Mouse (Mus musculus) MEL (cell line): ENCODE results near the gene Cfap43.

Experiments used
- CTCF ChIP-seq, 3 experiments: IDR thresholded peaks in 2 of 3; conservative IDR thresholded peaks in 1 of 3; 2 replicates each; pipeline ENCODE4 v1.5.1; 2011 to 2012; ENCODE audit warnings: low read length in 3 of 3, low read depth in 2 of 3, mild to moderate bottlenecking in 2 of 3, improper control_type of control experiment in 1 of 3, inconsistent platforms in 1 of 3, mixed read lengths in 1 of 3, moderate library complexity in 1 of 3; ENCODE audit not compliant: control insufficient read depth in 1 of 3, insufficient read depth in 1 of 3, poor library complexity in 1 of 3, severe bottlenecking in 1 of 3
- GATA1 ChIP-seq: IDR thresholded peaks from 2 replicates; pipeline ENCODE4 v1.6.1; 2011; ENCODE audit warnings: low read depth, low read length, improper control_type of control experiment
- KAT2A ChIP-seq: conservative IDR thresholded peaks from 2 replicates; pipeline ENCODE4 v1.6.1; 2012; ENCODE audit warnings: low read depth, low read length, improper control_type of control experiment, inconsistent platforms
- NRF1 ChIP-seq: IDR thresholded peaks from 2 replicates; pipeline ENCODE4 v1.6.1; 2014; ENCODE audit warnings: low read depth, mild to moderate bottlenecking, inconsistent platforms, low read length, improper control_type of control experiment, moderate library complexity; ENCODE audit not compliant: poor library complexity, insufficient read depth, severe bottlenecking
- POLR2A ChIP-seq, 2 experiments: IDR thresholded peaks; 2 replicates each; pipeline ENCODE4 v1.6.1; 2011 to 2012; ENCODE audit warnings: low read length in 2 of 2, mild to moderate bottlenecking in 2 of 2, control low read depth in 1 of 2, improper control_type of control experiment in 1 of 2, low read depth in 1 of 2, moderate library complexity in 1 of 2; ENCODE audit not compliant: control insufficient read depth in 1 of 2, insufficient read depth in 1 of 2, poor library complexity in 1 of 2
- POLR2AphosphoS2 ChIP-seq: IDR thresholded peaks from 2 replicates; pipeline ENCODE4 v1.6.1; 2011; ENCODE audit warnings: low read length, improper control_type of control experiment
- SMC3 ChIP-seq: IDR thresholded peaks from 2 replicates; pipeline ENCODE4 v1.6.1; 2011; ENCODE audit warnings: low read depth, low read length, improper control_type of control experiment
- USF1 ChIP-seq: IDR thresholded peaks from 2 replicates; pipeline ENCODE4 v1.6.1; 2014; ENCODE audit warnings: low read depth, mild to moderate bottlenecking, inconsistent platforms, low read length, improper control_type of control experiment, moderate library complexity

- TF ChIP-seq CTCF (IDR thresholded peaks at IDR 0.05 in 2 of 3, conservative IDR thresholded peaks at IDR 0.05 in 1 of 3; ENCODE audit: control insufficient read depth in 1 of 3, insufficient read depth in 1 of 3, low read depth in 2 of 3, low read length in 3 of 3, poor library complexity in 1 of 3, severe bottlenecking in 1 of 3) (no peak), GATA1 (no peak), KAT2A (no peak), SMC3 (no peak), USF1 (0 out of 2 replicates have a peak, but pooled peaks have one; percentile 8), POLR2A (IDR thresholded peaks at IDR 0.05; ENCODE audit: control insufficient read depth in 1 of 2, insufficient read depth in 1 of 2, low read depth in 1 of 2, low read length in 2 of 2, poor library complexity in 1 of 2) (no peak), POLR2AphosphoS2 (no peak), NRF1 (no peak)
Observed at GRCm38 (mm10) chr19:47918016-47918415, 1.1 kb downstream of the Cfap43 start.
